Mouse (Mus musculus): Measurements from ENCODE around the gene Ppy. TPM values are rescaled to one million over a fixed set of nuclear protein-coding genes. Genes with fewer than 3 reads are reported as not detected.

Gene Ppy
- total RNA-seq, 2 experiments from 2014 or later = not detected

Other genes starting within 250 kb of the Ppy start
- under 1 TPM; 0.28 to 0.74 TPM for gene Meox1, start 206.9 kb downstream of the Ppy start, total RNA-seq (2021)
- gene Sost, start 134.3 kb downstream of the Ppy start, total RNA-seq (2021) = not detected
- not detected for gene Cfap97d1, start 117.0 kb downstream of the Ppy start, total RNA-seq (2021)
- gene Dusp3, start 114.3 kb downstream of the Ppy start, total RNA-seq (2021) = 100 to 1,000 TPM; 195 to 205 TPM
- 10 to 100 TPM; 77.6 to 89.6 TPM for gene Mpp3, start 72.9 kb downstream of the Ppy start, total RNA-seq (2021)
- under 1 TPM in 1 of 2 experiments, not detected in 1; 0.19 TPM for gene Cd300lg, start 59.8 kb downstream of the Ppy start, total RNA-seq (2021)
- 100 to 1,000 TPM; 128 to 158 TPM for gene Mpp2, start 12.8 kb downstream of the Ppy start, total RNA-seq (2021)
- gene Pyy, start 6.5 kb upstream of the Ppy start, total RNA-seq (2021) = not detected
- gene Nags, start 44.2 kb upstream of the Ppy start, total RNA-seq (2021) = not detected
- 10 to 100 TPM; 24.6 to 25.3 TPM for gene Tmem101, start 55.1 kb upstream of the Ppy start, total RNA-seq (2021)
- gene Lsm12, start 84.0 kb upstream of the Ppy start, total RNA-seq (2021) = 10 to 100 TPM; 55.0 to 64.2 TPM
- 10 to 100 TPM; 67.9 to 68.2 TPM for gene G6pc3, start 88.3 kb upstream of the Ppy start, total RNA-seq (2021)
- 100 to 1,000 TPM; 298 to 303 TPM for gene Hdac5, start 128.8 kb upstream of the Ppy start, total RNA-seq (2021)
- gene BC030867, start 147.6 kb upstream of the Ppy start, total RNA-seq (2021) = 1 to 10 TPM; 1.0 to 2.3 TPM
- gene Asb16, start 167.4 kb upstream of the Ppy start, total RNA-seq (2021) = 1 to 10 TPM; 2.2 to 2.9 TPM
- gene Tmub2, start 183.6 kb upstream of the Ppy start, total RNA-seq (2021) = 10 to 100 TPM; 65.1 to 71.0 TPM
- gene Atxn7l3, start 195.3 kb upstream of the Ppy start, total RNA-seq (2021) = 100 to 1,000 TPM; 224 to 230 TPM
- gene Ubtf, start 218.4 kb upstream of the Ppy start, total RNA-seq (2021) = 100 to 1,000 TPM; 123 to 140 TPM